Mouse (Mus musculus): ENCODE measurements around the gene Golga1. TPM values are rescaled to one million over a fixed set of nuclear protein-coding genes. Genes with fewer than 3 reads are reported as not detected.

The Golga1 gene
- polyA plus RNA-seq, 1 experiment from 2014 or later = 33.1 TPM

DNA sequence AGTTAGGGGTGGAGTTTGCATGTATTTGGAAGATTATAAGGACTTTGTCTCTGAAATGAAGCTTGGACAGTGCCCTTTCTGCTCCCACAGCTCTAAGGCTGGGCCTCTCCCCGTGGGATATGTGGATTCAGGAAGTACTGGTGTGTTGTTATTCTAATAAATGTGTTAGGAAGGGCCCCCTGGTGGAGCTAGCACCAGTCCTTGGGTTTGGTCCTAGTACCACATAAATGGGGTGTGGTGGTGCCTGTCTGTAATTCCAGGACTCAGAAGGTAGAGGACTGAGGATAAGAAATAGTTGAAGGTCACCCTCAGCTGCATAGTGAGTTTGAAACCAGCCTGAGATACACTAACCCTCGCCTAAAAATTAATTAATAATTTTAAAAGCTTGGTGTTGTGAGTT is 92.1 kb downstream of the Golga1 start:
- Histone ChIP-seq H3K9me3 (no peaks in the 10 kb centered on the region), H3K27me3 (no peaks in the 10 kb centered on the region), H3K27ac (no peak overlapping the region), H3K9ac (no peak overlapping the region), H3K36me3 (no peaks in the 10 kb centered on the region), H3K4me1 (no peaks in the 10 kb centered on the region), H3K4me2 (no peak overlapping the region), H3K4me3 (no peak overlapping the region)
- no peak for ATAC-seq (ENCODE audit: insufficient number of reproducible peaks, insufficient read depth, low FRiP score, low TSS enrichment, low read depth)
- WGBS = 51% methylated on average over 2 of the region's 2 CpGs

DNA sequence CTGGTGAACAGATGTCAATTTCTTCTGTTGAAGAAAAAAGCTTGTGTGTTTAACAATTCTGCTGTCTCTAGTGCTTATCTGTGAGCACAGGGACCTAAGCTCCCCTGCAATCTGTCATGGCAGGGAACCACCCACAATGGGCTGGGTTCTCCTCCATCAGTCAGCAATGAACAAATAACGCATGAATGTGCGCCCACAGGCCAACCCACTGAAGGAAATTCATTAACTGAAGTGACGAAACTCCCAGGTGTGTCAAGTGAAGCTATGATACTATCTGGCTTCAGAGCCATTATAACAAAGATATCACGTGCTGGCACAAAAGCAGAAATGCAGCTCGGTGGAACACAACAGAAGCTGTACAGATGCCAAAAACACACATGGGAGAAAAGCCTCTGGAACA is 95.3 kb downstream of the Golga1 start:
- no peaks in the 10 kb centered on the region for H3K4me1 ChIP-seq
- no peak overlapping the region for H3K4me3 ChIP-seq
- H3K9ac ChIP-seq = no peak overlapping the region
- H3K9me3 ChIP-seq = no peaks in the 10 kb centered on the region
- H3K27me3 ChIP-seq = no peaks in the 10 kb centered on the region
- H3K36me3 ChIP-seq = no peaks in the 10 kb centered on the region
- WGBS = 80% methylated on average over 5 of the region's 5 CpGs
- H3K4me2 ChIP-seq = no peak overlapping the region
- no peak for ATAC-seq (ENCODE audit: insufficient number of reproducible peaks, insufficient read depth, low FRiP score, low TSS enrichment, low read depth)
- no peak overlapping the region for H3K27ac ChIP-seq

DNA sequence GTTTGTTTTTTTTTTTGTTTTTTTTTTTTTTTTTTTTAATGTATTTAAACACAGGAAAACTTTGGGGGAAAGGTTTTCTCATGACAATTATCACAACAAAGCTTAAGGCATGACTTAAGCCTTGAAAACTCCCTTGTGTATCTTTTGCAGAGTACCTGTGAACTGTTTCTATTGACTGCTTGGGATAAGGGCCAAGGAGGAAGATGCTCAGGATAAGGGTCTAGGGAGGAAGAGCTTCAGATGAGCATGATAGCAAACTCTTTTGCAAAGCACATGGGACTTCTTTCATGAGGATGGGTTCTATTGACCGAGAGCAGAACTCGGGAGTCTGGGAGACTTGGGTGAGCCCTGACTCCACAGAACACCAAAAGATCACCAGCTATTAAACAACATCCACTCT is 95.7 kb downstream of the Golga1 start:
- Histone ChIP-seq H3K9ac (no peak overlapping the region), H3K36me3 (no peaks in the 10 kb centered on the region), H3K9me3 (no peaks in the 10 kb centered on the region), H3K27me3 (no peaks in the 10 kb centered on the region), H3K4me2 (no peak overlapping the region), H3K4me3 (no peak overlapping the region), H3K27ac (no peak overlapping the region), H3K4me1 (no peaks in the 10 kb centered on the region)
- WGBS = 88% methylated on average over 2 of the region's 2 CpGs
- no peak for ATAC-seq (ENCODE audit: insufficient number of reproducible peaks, insufficient read depth, low FRiP score, low TSS enrichment, low read depth)

Other genes starting within 250 kb of the Golga1 start
- gene Nr6a1, start 137.9 kb downstream of the Golga1 start, polyA plus RNA-seq (2015; fragmentation: Nextera tagmentation; extraction: Ambion mirVana) = 1.3 and 1.5 TPM in 2 replicates
- 9.0 and 9.6 TPM in 2 replicates for gene Olfml2a, start 133.6 kb downstream of the Golga1 start, polyA plus RNA-seq (2015; fragmentation: Nextera tagmentation; extraction: Ambion mirVana)
- gene Wdr38, start 68.1 kb downstream of the Golga1 start, polyA plus RNA-seq (2015; fragmentation: Nextera tagmentation; extraction: Ambion mirVana) = 2.0 and 2.2 TPM in 2 replicates
- gene Arpc5l, start 60.2 kb downstream of the Golga1 start, polyA plus RNA-seq (2015; fragmentation: Nextera tagmentation; extraction: Ambion mirVana) = 123 TPM in 2 replicates
- gene Rpl35, start 59.9 kb downstream of the Golga1 start, polyA plus RNA-seq (2015; fragmentation: Nextera tagmentation; extraction: Ambion mirVana) = 1,096 and 1,227 TPM in 2 replicates
- gene Scai, start 125.2 kb upstream of the Golga1 start, polyA plus RNA-seq (2015; fragmentation: Nextera tagmentation; extraction: Ambion mirVana) = 19.6 and 21.8 TPM in 2 replicates
- gene Ppp6c, start 160.9 kb upstream of the Golga1 start, polyA plus RNA-seq (2015; fragmentation: Nextera tagmentation; extraction: Ambion mirVana) = 67.7 and 70.8 TPM in 2 replicates

Data from embryonic facial prominence, embryonic 13.5 days (tissue).